Mouse (Mus musculus) heart, adult 2 months (tissue): ENCODE data around the gene D130043K22Rik. TPM values are rescaled to one million over a fixed set of nuclear protein-coding genes. Genes with fewer than 3 reads are reported as not detected.

ENCODE experiments used
- DNase-seq, 2 experiments: peaks; one replicate each; pipeline ENCODE4 v3.0.0; 2021
- H3K27ac ChIP-seq: fragments of 200-600 bp; 2 replicates; pipeline ENCODE4 v1.8.1; 2022
- H3K27me3 ChIP-seq: fragments of 200-500 bp; 2 replicates; pipeline ENCODE4 v1.6.1; 2012; ENCODE audit warnings: mild to moderate bottlenecking, low read length, inconsistent platforms, mixed read lengths; ENCODE audit not compliant: control insufficient read depth, insufficient read depth
- H3K36me3 ChIP-seq: fragments of 200-500 bp; 2 replicates; pipeline ENCODE4 v1.6.1; 2012; ENCODE audit warnings: low read length, inconsistent platforms; ENCODE audit not compliant: control insufficient read depth, insufficient read depth
- H3K4me1 ChIP-seq: fragments of 200-500 bp; 2 replicates; pipeline ENCODE4 v1.6.1; 2011; ENCODE audit warnings: low read length; ENCODE audit not compliant: control insufficient read depth, insufficient read depth
- H3K4me3 ChIP-seq: fragments of 200-600 bp; 2 replicates; pipeline ENCODE4 v1.8.1; 2022
- H3K79me2 ChIP-seq: fragments of 200-500 bp; replicated peaks from 2 replicates; pipeline ENCODE4 v1.6.1; 2012; ENCODE audit warnings: mild to moderate bottlenecking, inconsistent platforms, low read length, moderate library complexity, mixed read lengths; ENCODE audit not compliant: control insufficient read depth, insufficient read depth
- H3K9ac ChIP-seq: fragments of 200-500 bp; 2 replicates; pipeline ENCODE4 v1.6.1; 2012; ENCODE audit warnings: low read depth, mild to moderate bottlenecking, control low read depth, inconsistent platforms, low read length, mixed read lengths
- CTCF ChIP-seq: fragments of 200-600 bp; IDR thresholded peaks from 2 replicates; pipeline ENCODE4 v1.8.1; 2022; ENCODE audit warnings: antibody characterized with exemption, mild to moderate bottlenecking, moderate library complexity
- EP300 ChIP-seq: fragments of 200-500 bp; IDR thresholded peaks from 2 replicates; pipeline ENCODE4 v1.6.1; 2011; ENCODE audit warnings: low read depth, low read length, control low read depth; ENCODE audit not compliant: insufficient read depth
- POLR2A ChIP-seq: fragments of 200-500 bp; IDR thresholded peaks from 2 replicates; pipeline ENCODE4 v1.6.1; 2011; ENCODE audit warnings: mild to moderate bottlenecking, low read depth, low read length, control low read depth; ENCODE audit not compliant: insufficient read depth
- WGBS: fragments of 180-500 bp; shearing (Covaris S2); methylation state at CpG from one replicate; pipeline ENCODE4 v1.1.7; 2018; 5-methylcytosine and 5-hydroxymethylcytosine counted together
- intact Hi-C: fragments of 180-260 bp; cut with DNase I; formaldehyde crosslinking; loops from one replicate; pipeline ENCODE4 v1.15.1; 2025
- polyA plus RNA-seq: library from polyadenylated mRNA; depleted of rRNA; stranded (reverse); fragments of >200 nt; gene quantifications from 2 replicates; pipeline ENCODE4 v1.2.3, GENCODE M21; 2012
- total RNA-seq, 2 experiments: library from RNA; stranded (reverse); gene quantifications; 2 replicates each; pipeline ENCODE4 v1.2.3; 2021

Gene D130043K22Rik
- total and polyA plus RNA-seq, 3 experiments: 0.04 to 0.05 TPM; not detected in 1

- Histone ChIP-seq H3K9ac (no peak overlapping the region), H3K27ac (no peak overlapping the region), H3K4me3 (no peak overlapping the region), H3K4me1 (no peaks in the 10 kb centered on the region), H3K27me3 (no peaks in the 10 kb centered on the region), H3K36me3 (no peaks in the 10 kb centered on the region), H3K79me2 (no peaks in the 10 kb centered on the region)
- TF ChIP-seq POLR2A (no peak), CTCF (no peak), EP300 (no peak)
- intact Hi-C loops: loop anchor here (5.0 kb wide), 1 partner anchor 43 kb away; no protein-coding TSS in a partner anchor
- DNase-seq: no peak
- 86% methylated on average over 15 of the region's 15 CpGs for WGBS
These were observed 34.6 kb downstream of the D130043K22Rik start for GRCm38 (mm10) chr13:24879359-24880040.

- H3K4me1 ChIP-seq: no peaks in the 10 kb centered on the region
- H3K36me3 ChIP-seq: no peaks in the 10 kb centered on the region
- no peak overlapping the region for H3K9ac ChIP-seq
- no peak for DNase-seq
- H3K79me2 ChIP-seq: no peaks in the 10 kb centered on the region
- no peak overlapping the region for H3K4me3 ChIP-seq
- TF ChIP-seq CTCF (no peak), EP300 (no peak), POLR2A (no peak)
- intact Hi-C loops: loop anchor here (5.0 kb wide), 1 partner anchor 42 kb away; no protein-coding TSS in a partner anchor
- H3K27ac ChIP-seq: no peak overlapping the region
- H3K27me3 ChIP-seq: no peaks in the 10 kb centered on the region
- 66% methylated on average over 6 of the region's 6 CpGs for WGBS
These were observed 35.3 kb downstream of the D130043K22Rik start for GRCm38 (mm10) chr13:24880208-24880607.

DNA sequence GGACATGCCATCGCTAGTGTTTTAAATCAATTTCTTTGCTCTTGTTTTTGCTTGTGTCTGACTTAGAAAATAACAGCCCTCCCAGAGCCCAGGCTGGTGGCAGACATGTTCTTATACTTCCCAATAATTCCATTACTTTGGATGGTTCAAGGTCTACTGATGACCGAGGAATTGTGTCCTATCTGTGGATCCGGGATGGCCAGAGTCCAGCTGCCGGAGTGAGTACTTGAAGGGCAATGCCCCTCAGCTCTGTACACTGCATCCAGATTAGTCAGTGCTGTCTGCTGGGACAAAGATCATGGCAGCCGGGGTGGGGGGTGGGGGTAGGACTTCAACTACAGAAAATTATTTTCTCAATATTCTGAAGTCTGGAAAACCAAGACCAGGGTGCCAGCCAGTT lies 35.8 kb downstream of the D130043K22Rik start:
- Histone ChIP-seq H3K4me1 (no peaks in the 10 kb centered on the region), H3K27me3 (no peaks in the 10 kb centered on the region), H3K4me3 (no peak overlapping the region), H3K27ac (no peak overlapping the region), H3K79me2 (no peaks in the 10 kb centered on the region), H3K9ac (no peak overlapping the region), H3K36me3 (no peaks in the 10 kb centered on the region)
- TF ChIP-seq CTCF: no peak
- TF ChIP-seq EP300: no peak
- no peak for TF ChIP-seq POLR2A
- WGBS: 79% methylated on average over 5 of the region's 5 CpGs
- intact Hi-C loops: loop anchor here (5.0 kb wide), 1 partner anchor 42 kb away; no protein-coding TSS in a partner anchor
- no peak for DNase-seq

GRCm38 (mm10) chr13:24882411-24882810 lies 37.5 kb downstream of the D130043K22Rik start:
- TF ChIP-seq EP300 (no peak), CTCF (peak; percentile 46), POLR2A (no peak)
- DNase-seq: peak in 1 of 2 experiments; percentile 10
- no peaks in the 10 kb centered on the region for H3K36me3 ChIP-seq
- no peak overlapping the region for H3K4me3 ChIP-seq
- no peak overlapping the region for H3K27ac ChIP-seq
- 89% methylated on average over 6 of the region's 6 CpGs for WGBS
- intact Hi-C loops: loop anchor here (5.0 kb wide), 1 partner anchor 40 kb away; no protein-coding TSS in a partner anchor
- no peaks in the 10 kb centered on the region for H3K4me1 ChIP-seq
- H3K79me2 ChIP-seq: no peaks in the 10 kb centered on the region
- no peak overlapping the region for H3K9ac ChIP-seq
- no peaks in the 10 kb centered on the region for H3K27me3 ChIP-seq

GRCm38 (mm10) chr13:24889554-24889953 lies 44.6 kb downstream of the D130043K22Rik start:
- no peak overlapping the region for H3K27ac ChIP-seq
- no peaks in the 10 kb centered on the region for H3K36me3 ChIP-seq
- no peak overlapping the region for H3K4me3 ChIP-seq
- WGBS: 47% methylated on average over 1 of the region's 1 CpGs
- intact Hi-C loops: no loop called here
- TF ChIP-seq POLR2A (no peak), CTCF (no peak), EP300 (no peak)
- H3K27me3 ChIP-seq: no peaks in the 10 kb centered on the region
- DNase-seq: no peak
- H3K9ac ChIP-seq: no peak overlapping the region
- no peaks in the 10 kb centered on the region for H3K79me2 ChIP-seq
- no peaks in the 10 kb centered on the region for H3K4me1 ChIP-seq

- H3K27me3 ChIP-seq: no peaks in the 10 kb centered on the region
- H3K4me3 ChIP-seq: no peak overlapping the region
- no peaks in the 10 kb centered on the region for H3K4me1 ChIP-seq
- DNase-seq: no peak
- no peaks in the 10 kb centered on the region for H3K79me2 ChIP-seq
- no peak overlapping the region for H3K27ac ChIP-seq
- H3K36me3 ChIP-seq: no peaks in the 10 kb centered on the region
- intact Hi-C loops: no loop called here
- H3K9ac ChIP-seq: no peak overlapping the region
- no peak for TF ChIP-seq POLR2A
- 87% methylated on average over 3 of the region's 3 CpGs for WGBS
These were observed 47.6 kb downstream of the D130043K22Rik start for GRCm38 (mm10) chr13:24892516-24892915.
